Mouse (Mus musculus): ENCODE measurements around the gene Eif2b3. TPM values are rescaled to one million over a fixed set of nuclear protein-coding genes. Genes with fewer than 3 reads are reported as not detected.

Gene Eif2b3
- polyA plus RNA-seq, 1 experiment, result 23.4 TPM

- Histone ChIP-seq H3K4me3 (replicated peaks; ENCODE audit: control insufficient read depth, low read depth, low read length) (no peak overlapping the region), H3K4me1 (ENCODE audit: control insufficient read depth, insufficient read depth, low read length) (no peaks in the 10 kb centered on the region), H3K27ac (ENCODE audit: control insufficient read depth, insufficient read depth, low read depth, low read length, poor library complexity) (no peak overlapping the region)
- WGBS, result 72% methylated on average over 11 of the region's 11 CpGs
- TF ChIP-seq CTCF (IDR thresholded peaks at IDR 0.05; ENCODE audit: control insufficient read depth, insufficient read depth, low read length), result no peak
- no peak for TF ChIP-seq POLR2A (IDR thresholded peaks at IDR 0.05; ENCODE audit: borderline replicate concordance, control insufficient read depth, low read depth, low read length)
Measured at GRCm38 (mm10) chr4:117110985-117111384, 91.8 kb downstream of the Eif2b3 start.

GRCm38 (mm10) chr4:117113237-117113636, 94.0 kb downstream of the Eif2b3 start:
- 93% methylated on average over 1 of the region's 1 CpGs for WGBS
- TF ChIP-seq CTCF (IDR thresholded peaks at IDR 0.05; ENCODE audit: control insufficient read depth, insufficient read depth, low read length), result peak; percentile 34; the same call in 1 of the 2 replicates
- no peak for TF ChIP-seq POLR2A (IDR thresholded peaks at IDR 0.05; ENCODE audit: borderline replicate concordance, control insufficient read depth, low read depth, low read length)

GRCm38 (mm10) chr4:117115592-117115991, 96.4 kb downstream of the Eif2b3 start:
- 82% methylated on average over 5 of the region's 5 CpGs for WGBS
- no peak for TF ChIP-seq CTCF (IDR thresholded peaks at IDR 0.05; ENCODE audit: control insufficient read depth, insufficient read depth, low read length)
- TF ChIP-seq POLR2A (IDR thresholded peaks at IDR 0.05; ENCODE audit: borderline replicate concordance, control insufficient read depth, low read depth, low read length), result no peak
- Histone ChIP-seq H3K27ac (ENCODE audit: control insufficient read depth, insufficient read depth, low read depth, low read length, poor library complexity) (no peak overlapping the region), H3K4me3 (replicated peaks; ENCODE audit: control insufficient read depth, low read depth, low read length) (no peak overlapping the region), H3K4me1 (ENCODE audit: control insufficient read depth, insufficient read depth, low read length) (peaks cover 1% of the 10 kb centered on the region; the same call in 1 of the 2 replicates)

More at GRCm38 (mm10) chr4:117113237-117113636, 94.0 kb downstream of the Eif2b3 start:
- H3K27ac ChIP-seq (ENCODE audit: control insufficient read depth, insufficient read depth, low read depth, low read length, poor library complexity), result no peak overlapping the region
- H3K4me3 ChIP-seq (replicated peaks; ENCODE audit: control insufficient read depth, low read depth, low read length), result no peak overlapping the region
- H3K4me1 ChIP-seq (ENCODE audit: control insufficient read depth, insufficient read depth, low read length), result peaks cover 1% of the 10 kb centered on the region; the same call in 1 of the 2 replicates

- TF ChIP-seq POLR2A (IDR thresholded peaks at IDR 0.05; ENCODE audit: borderline replicate concordance, control insufficient read depth, low read depth, low read length) (no peak), CTCF (IDR thresholded peaks at IDR 0.05; ENCODE audit: control insufficient read depth, insufficient read depth, low read length) (no peak)
- H3K4me3 ChIP-seq (replicated peaks; ENCODE audit: control insufficient read depth, low read depth, low read length), result no peak overlapping the region
- H3K27ac ChIP-seq (ENCODE audit: control insufficient read depth, insufficient read depth, low read depth, low read length, poor library complexity), result peak overlapping the region; percentile 46
- peaks cover 1% of the 10 kb centered on the region; the same call in 1 of the 2 replicates for H3K4me1 ChIP-seq (ENCODE audit: control insufficient read depth, insufficient read depth, low read length)
- 60% methylated on average over 7 of the region's 7 CpGs for WGBS
Measured at GRCm38 (mm10) chr4:117117931-117118330, 98.7 kb downstream of the Eif2b3 start.

- TF ChIP-seq POLR2A (IDR thresholded peaks at IDR 0.05; ENCODE audit: borderline replicate concordance, control insufficient read depth, low read depth, low read length) (no peak), CTCF (IDR thresholded peaks at IDR 0.05; ENCODE audit: control insufficient read depth, insufficient read depth, low read length) (no peak)
- 88% methylated on average over 5 of the region's 5 CpGs for WGBS
- Histone ChIP-seq H3K4me3 (replicated peaks; ENCODE audit: control insufficient read depth, low read depth, low read length) (no peak overlapping the region), H3K27ac (ENCODE audit: control insufficient read depth, insufficient read depth, low read depth, low read length, poor library complexity) (peak overlapping the region; percentile 81; the same call in 1 of the 2 replicates), H3K4me1 (ENCODE audit: control insufficient read depth, insufficient read depth, low read length) (peaks cover 9% of the 10 kb centered on the region)
Measured at GRCm38 (mm10) chr4:117119636-117120035, 100.4 kb downstream of the Eif2b3 start.

- WGBS, result 6% methylated on average over 10 of the region's 10 CpGs
Measured at GRCm38 (mm10) chr4:117120052-117120444, 100.8 kb downstream of the Eif2b3 start.

GRCm38 (mm10) chr4:117120445-117121414, 101.5 kb downstream of the Eif2b3 start:
- Histone ChIP-seq H3K4me1 (ENCODE audit: control insufficient read depth, insufficient read depth, low read length) (peaks cover 10% of the 10 kb centered on the region), H3K4me3 (replicated peaks; ENCODE audit: control insufficient read depth, low read depth, low read length) (peak overlapping the region; percentile 83), H3K27ac (ENCODE audit: control insufficient read depth, insufficient read depth, low read depth, low read length, poor library complexity) (peak overlapping the region; percentile 81)
- TF ChIP-seq CTCF (IDR thresholded peaks at IDR 0.05; ENCODE audit: control insufficient read depth, insufficient read depth, low read length), result peak; percentile 91
- TF ChIP-seq POLR2A (IDR thresholded peaks at IDR 0.05; ENCODE audit: borderline replicate concordance, control insufficient read depth, low read depth, low read length), result peak; percentile 55; the same call in 1 of the 2 replicates
- WGBS, result under 1% methylated on average over 69 of the region's 69 CpGs

More at GRCm38 (mm10) chr4:117120052-117120444, 100.8 kb downstream of the Eif2b3 start:
- Histone ChIP-seq H3K4me3 (replicated peaks; ENCODE audit: control insufficient read depth, low read depth, low read length) (peak overlapping the region; percentile 83), H3K27ac (ENCODE audit: control insufficient read depth, insufficient read depth, low read depth, low read length, poor library complexity) (peak overlapping the region; percentile 81), H3K4me1 (ENCODE audit: control insufficient read depth, insufficient read depth, low read length) (peaks cover 9% of the 10 kb centered on the region)
- no peak for TF ChIP-seq CTCF (IDR thresholded peaks at IDR 0.05; ENCODE audit: control insufficient read depth, insufficient read depth, low read length)
- no peak for TF ChIP-seq POLR2A (IDR thresholded peaks at IDR 0.05; ENCODE audit: borderline replicate concordance, control insufficient read depth, low read depth, low read length)

GRCm38 (mm10) chr4:117122209-117122608, 103.0 kb downstream of the Eif2b3 start:
- WGBS, result 80% methylated on average over 4 of the region's 4 CpGs

More at GRCm38 (mm10) chr4:117122209-117122608, 103.0 kb downstream of the Eif2b3 start:
- no peak for TF ChIP-seq POLR2A (IDR thresholded peaks at IDR 0.05; ENCODE audit: borderline replicate concordance, control insufficient read depth, low read depth, low read length)
- TF ChIP-seq CTCF (IDR thresholded peaks at IDR 0.05; ENCODE audit: control insufficient read depth, insufficient read depth, low read length), result no peak
- no peak overlapping the region for H3K4me3 ChIP-seq (replicated peaks; ENCODE audit: control insufficient read depth, low read depth, low read length)
- no peak overlapping the region for H3K27ac ChIP-seq (ENCODE audit: control insufficient read depth, insufficient read depth, low read depth, low read length, poor library complexity)
- peaks cover 16% of the 10 kb centered on the region for H3K4me1 ChIP-seq (ENCODE audit: control insufficient read depth, insufficient read depth, low read length)
